Mouse (Mus musculus): ENCODE data around the gene Dleu7.

DNA sequence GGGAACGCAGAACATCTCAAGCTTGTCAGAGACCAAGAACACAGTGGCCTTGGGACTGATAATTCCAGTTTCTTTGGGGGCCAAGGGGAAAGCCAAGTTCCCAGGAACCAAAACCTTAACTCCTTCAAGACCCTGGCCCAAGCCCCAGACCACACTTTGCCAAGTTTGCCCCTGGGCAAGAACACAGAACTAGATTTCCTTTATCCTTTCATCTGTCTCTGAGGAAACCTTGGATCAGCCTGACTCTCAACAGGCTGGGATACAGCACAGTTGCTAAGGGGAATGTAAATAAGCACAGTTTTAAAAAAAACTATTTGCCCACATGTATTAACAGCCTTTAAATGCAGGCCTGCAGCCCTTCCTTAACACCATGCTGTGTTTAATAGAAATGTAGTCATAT is 14.7 kb upstream of the Dleu7 start:
- no peak for TF ChIP-seq EP300 (optimal IDR thresholded peaks at IDR 0.05)
- no peak for TF ChIP-seq CTCF (IDR thresholded peaks at IDR 0.05; ENCODE audit: low read depth)

Data from stomach, postnatal 0 days (tissue).